ENCODE assay signal across 8 mouse cellular contexts in genomic region chr7:99626376-99627270, GRCm38 (mm10). TPM values are rescaled to one million over a fixed set of nuclear protein-coding genes. Genes with fewer than 3 reads are reported as not detected.
DNase-seq lines count a peak whose midpoint lies in the region; ATAC-seq and TF ChIP-seq lines count a peak whose summit lies in the region.

Tpbgl (minus strand) TSS chr7:99627103.

- peak within 1 kb of the TSS; percentile 96 for H3K27ac ChIP-seq in gastrocnemius, adult 2 months
- no peak within 1 kb of the TSS for H3K27ac ChIP-seq in hindbrain, embryonic 14.5 days

- peaks cover 15% of the 10 kb centered on the region for H3K4me1 ChIP-seq in hindbrain, embryonic 14.5 days (replicated peaks; ENCODE audit: control insufficient read depth, insufficient read depth, low read length)

- H3K4me2 ChIP-seq in hindbrain, embryonic 14.5 days (replicated peaks): peak within 1 kb of the TSS; percentile 83
- peak within 1 kb of the TSS; percentile 18 for H3K4me2 ChIP-seq in myocyte (ENCODE audit: low read depth)

- H3K27me3 ChIP-seq in hindbrain, embryonic 14.5 days (ENCODE audit: control insufficient read depth, insufficient read depth, low read length): peaks cover 32% of the 10 kb centered on the region
- peaks cover 48% of the 10 kb centered on the region for H3K27me3 ChIP-seq in myocyte (ENCODE audit: control insufficient read depth, insufficient read depth, insufficient read length)

- TF ChIP-seq CTCF in gastrocnemius, adult 2 months (IDR thresholded peaks at IDR 0.05): no peak

- DNase-seq in cerebellum, adult 11-12 months: peak; percentile 25
- DNase-seq in cerebellum, adult 9-11 months: no peak
- DNase-seq in adrenal gland, postnatal 36 days: peak; percentile 87 to 89
- peak; percentile 93 for DNase-seq in gastrocnemius, adult 2 months
- no peak for DNase-seq in hindbrain, embryonic 14.5 days (ENCODE audit: low spot score)
- DNase-seq in liver: peak; percentile 44
- DNase-seq in thymus, postnatal 0 days (ENCODE audit: low spot score): peak; percentile 33

- H3K79me2 ChIP-seq in myocyte (ENCODE audit: control insufficient read depth, insufficient read depth): no peaks in the 10 kb centered on the region

- no peaks in the 10 kb centered on the region for H3K36me3 ChIP-seq in hindbrain, embryonic 14.5 days (replicated peaks; ENCODE audit: control insufficient read depth, insufficient read depth)
- H3K36me3 ChIP-seq in myocyte (ENCODE audit: control insufficient read depth, insufficient read depth): no peaks in the 10 kb centered on the region

- H3K9me3 ChIP-seq in hindbrain, embryonic 14.5 days (ENCODE audit: control insufficient read depth, low read length): no peaks in the 10 kb centered on the region

- intact Hi-C loops in gastrocnemius, adult 2 months (cut with DNase I): no loop called here

- WGBS in hindbrain, embryonic 14.5 days: under 1% methylated on average over 79 of the region's 83 CpGs

- H3K9ac ChIP-seq in hindbrain, embryonic 14.5 days: peak within 1 kb of the TSS; percentile 62

- TF ChIP-seq POLR2A in myocyte (IDR thresholded peaks at IDR 0.05; ENCODE audit: insufficient read length, low read depth): no peak

- no peak within 1 kb of the TSS for H3ac ChIP-seq in myocyte (ENCODE audit: control insufficient read depth, insufficient read length)

- peak within 1 kb of the TSS; percentile 88 for H3K4me3 ChIP-seq in gastrocnemius, adult 2 months
- H3K4me3 ChIP-seq in hindbrain, embryonic 14.5 days (replicated peaks; ENCODE audit: low read length): peak within 1 kb of the TSS; percentile 49
- H3K4me3 ChIP-seq in myocyte: no peak within 1 kb of the TSS

- ATAC-seq in hindbrain, embryonic 14.5 days (ENCODE audit: low FRiP score): peak; percentile 1; the same call in 1 of the 2 replicates

TF ChIP-seq in myocyte, 11 proteins besides CTCF, POLR2A, EP300 and RAD21:
- no peak for TF ChIP-seq CEBPB (IDR thresholded peaks at IDR 0.05; ENCODE audit: insufficient read depth, poor library complexity, severe bottlenecking)
- TF ChIP-seq REST (IDR thresholded peaks at IDR 0.05; ENCODE audit: insufficient read depth, insufficient read length): no peak
- TF ChIP-seq MAX (IDR thresholded peaks at IDR 0.05; ENCODE audit: low read depth): no peak
- TF ChIP-seq E2F4 (IDR thresholded peaks at IDR 0.05; ENCODE audit: insufficient read depth): no peak
- TF ChIP-seq MYOD1 (IDR thresholded peaks at IDR 0.05; ENCODE audit: control insufficient read depth in 1 of 3, insufficient read length in 2 of 3, low read depth in 2 of 3): no peak
- TF ChIP-seq SRF (IDR thresholded peaks at IDR 0.05; ENCODE audit: control insufficient read depth, insufficient read length, low read depth): no peak
- TF ChIP-seq TCF3 (IDR thresholded peaks at IDR 0.05; ENCODE audit: insufficient read length, low read depth): no peak
- no peak for TF ChIP-seq POLR2AphosphoS2 (IDR thresholded peaks at IDR 0.05; ENCODE audit: insufficient read length, low read depth)
- no peak for TF ChIP-seq MYOG (IDR thresholded peaks at IDR 0.05; ENCODE audit: control insufficient read depth in 1 of 3, insufficient read depth in 1 of 3, insufficient read length in 2 of 3, low read depth in 2 of 3)
- no peak for TF ChIP-seq USF1 (IDR thresholded peaks at IDR 0.05; ENCODE audit: low read depth)
- TF ChIP-seq TCF12 (IDR thresholded peaks at IDR 0.05; ENCODE audit: insufficient read depth, poor library complexity, severe bottlenecking): no peak
TF ChIP-seq in myocyte: peak in this region for 0.

RNA-seq across cellular contexts. Expression of gene Tpbgl, which starts in this region (rescaled TPM):
- 10 to 100 TPM; 14.9 to 18.5 TPM for total RNA-seq in adrenal gland, postnatal 36 days (2021)
- 10 to 100 TPM; 47.8 to 69.3 TPM for total RNA-seq in gastrocnemius, adult 2 months (2021)
- polyA plus RNA-seq in hindbrain, embryonic 14.5 days (2014; fragmentation: Nextera tagmentation; extraction: Ambion mirVana): 1.7 and 2.5 TPM in 2 replicates
- not detected for polyA plus RNA-seq in myocyte (2012; fragmentation: generic; extraction: Trizol)
- polyA plus RNA-seq in thymus, postnatal 0 days (2015; fragmentation: Nextera tagmentation; extraction: Ambion mirVana): 1.4 and 1.6 TPM in 2 replicates

Comparison
In these comparisons a context has a peak if more than half of its experiments do, and no peak if none do; other contexts are left out.
1. DNase-seq: peak in cerebellum, adult 11-12 months (single experiment), adrenal gland, postnatal 36 days (2 of 2), gastrocnemius, adult 2 months (single experiment), liver (single experiment) and thymus, postnatal 0 days (single experiment); none in cerebellum, adult 9-11 months (single experiment) and hindbrain, embryonic 14.5 days (single experiment).